In the genomic region with DNA sequence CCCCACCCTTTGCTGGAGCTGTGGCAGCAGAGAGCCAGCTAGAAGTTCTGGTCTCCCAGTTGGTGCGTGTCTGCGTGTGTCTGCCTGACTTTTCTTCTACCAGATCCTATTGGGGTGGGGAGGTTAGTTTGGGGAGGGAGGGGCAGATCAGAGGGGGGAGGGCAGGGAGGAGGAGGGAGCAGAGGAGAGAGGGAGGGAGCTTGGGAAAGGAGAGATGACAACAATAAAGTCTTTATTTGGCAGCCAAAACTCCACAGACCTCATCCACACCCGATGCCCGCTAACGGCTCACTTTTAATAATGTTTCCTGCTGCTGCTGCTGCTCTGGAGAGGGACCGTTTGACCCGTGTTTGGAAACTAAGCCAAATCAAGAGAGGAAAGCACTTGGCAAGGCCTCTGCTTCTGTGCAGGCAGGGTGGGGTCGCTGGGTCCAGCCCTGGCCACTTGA, we compare ENCODE assay signal across 9 mouse cellular contexts. TPM values are rescaled to one million over a fixed set of nuclear protein-coding genes. Genes with fewer than 3 reads are reported as not detected.
DNase-seq lines count a peak whose midpoint lies in the region; ATAC-seq and TF ChIP-seq lines count a peak whose summit lies in the region.
"Had no signal": no experiment of that assay in that cellular context is flagged by ENCODE, and none has a peak within 500 bp of the region (broad histone marks: within the 10 kb centered on the region; RNA-seq: fewer than 3 reads in every experiment).

A gene (minus strand): TSS at position 111 of the 448 bp plus-strand sequence.

- no peak for TF ChIP-seq CTCF in forebrain, postnatal 0 days (IDR thresholded peaks at IDR 0.05; ENCODE audit: low read depth)

- no peak within 1 kb of the TSS for H3K9ac ChIP-seq in forebrain, postnatal 0 days
- H3K9ac ChIP-seq in hindbrain, embryonic 14.5 days, result 0 out of 2 replicates have a peak within 1 kb of the TSS, but pooled peaks have one; percentile 22
- no peak within 1 kb of the TSS for H3K9ac ChIP-seq in liver, embryonic 16.5 days (ENCODE audit: low read depth, low read length)
- no peak within 1 kb of the TSS for H3K9ac ChIP-seq in stomach, embryonic 14.5 days (replicated peaks; ENCODE audit: low read depth, low read length)

- no peaks in the 10 kb centered on the region for H3K27me3 ChIP-seq in forebrain, postnatal 0 days (ENCODE audit: insufficient read depth, low read length)
- H3K27me3 ChIP-seq in hindbrain, embryonic 14.5 days (ENCODE audit: control insufficient read depth, insufficient read depth, low read length), result no peaks in the 10 kb centered on the region
- no peaks in the 10 kb centered on the region for H3K27me3 ChIP-seq in liver, embryonic 16.5 days (ENCODE audit: control insufficient read depth, insufficient read depth, low read depth, low read length)
- H3K27me3 ChIP-seq in stomach, embryonic 14.5 days (ENCODE audit: control insufficient read depth, insufficient read depth, low read length), result no peaks in the 10 kb centered on the region

- H3K27ac ChIP-seq in forebrain, postnatal 0 days (ENCODE audit: low read depth, low read length), result peak within 1 kb of the TSS; percentile 9; the same call in 1 of the 2 replicates
- peak within 1 kb of the TSS; percentile 70 for H3K27ac ChIP-seq in hindbrain, embryonic 14.5 days
- 0 out of 2 replicates have a peak within 1 kb of the TSS, but pooled peaks have one; percentile 24 for H3K27ac ChIP-seq in liver, embryonic 16.5 days (ENCODE audit: low read length)
- H3K27ac ChIP-seq in stomach, embryonic 14.5 days (ENCODE audit: low read length), result peak within 1 kb of the TSS; percentile 18; the same call in 1 of the 2 replicates
- H3K27ac ChIP-seq: macrophage had no signal

- ATAC-seq in forebrain, postnatal 0 days, result no peak
- ATAC-seq in hindbrain, embryonic 14.5 days (ENCODE audit: low FRiP score), result 0 out of 2 replicates have a peak, but pooled peaks have one; percentile 24
- no peak for ATAC-seq in liver, embryonic 16.5 days (ENCODE audit: low read depth)
- ATAC-seq in stomach, embryonic 14.5 days (ENCODE audit: insufficient number of reproducible peaks, insufficient read depth, low FRiP score, low read depth), result peak; percentile 47; the same call in 1 of the 2 replicates

- DNase-seq in retina, postnatal 1 day, result peak; percentile 69
- no peak for DNase-seq in retina, embryonic 14.5 days (ENCODE audit: low spot score)
- DNase-seq in forebrain, postnatal 0 days, result no peak
- DNase-seq in hindbrain, embryonic 14.5 days (ENCODE audit: low spot score), result no peak
- DNase-seq in cerebellum, postnatal 25 days, result no peak
- DNase-seq in cerebellum, postnatal 36 days, result no peak

- H3K4me2 ChIP-seq in forebrain, postnatal 0 days (ENCODE audit: low read depth), result no peak within 1 kb of the TSS
- peak within 1 kb of the TSS; percentile 25 for H3K4me2 ChIP-seq in hindbrain, embryonic 14.5 days (replicated peaks)
- H3K4me2 ChIP-seq in liver, embryonic 16.5 days (ENCODE audit: low read depth, low read length), result no peak within 1 kb of the TSS
- H3K4me2 ChIP-seq in stomach, embryonic 14.5 days (replicated peaks; ENCODE audit: low read depth, low read length), result 0 out of 2 replicates have a peak within 1 kb of the TSS, but pooled peaks have one; percentile 5

- peaks cover 3% of the 10 kb centered on the region; the same call in 1 of the 2 replicates for H3K4me1 ChIP-seq in forebrain, postnatal 0 days (ENCODE audit: insufficient read depth)
- peaks cover 11% of the 10 kb centered on the region for H3K4me1 ChIP-seq in hindbrain, embryonic 14.5 days (replicated peaks; ENCODE audit: control insufficient read depth, insufficient read depth, low read length)
- H3K4me1 ChIP-seq in liver, embryonic 16.5 days (ENCODE audit: control insufficient read depth, low read depth, low read length), result no peaks in the 10 kb centered on the region
- H3K4me1 ChIP-seq in stomach, embryonic 14.5 days (ENCODE audit: control insufficient read depth, insufficient read depth, low read length), result peaks cover 33% of the 10 kb centered on the region

- no peaks in the 10 kb centered on the region for H3K36me3 ChIP-seq in forebrain, postnatal 0 days (ENCODE audit: insufficient read depth)
- H3K36me3 ChIP-seq in hindbrain, embryonic 14.5 days (replicated peaks; ENCODE audit: control insufficient read depth, insufficient read depth), result no peaks in the 10 kb centered on the region
- H3K36me3 ChIP-seq in liver, embryonic 16.5 days (ENCODE audit: control insufficient read depth, insufficient read depth), result no peaks in the 10 kb centered on the region
- no peaks in the 10 kb centered on the region for H3K36me3 ChIP-seq in stomach, embryonic 14.5 days (ENCODE audit: control insufficient read depth, insufficient read depth, low read length)

- no peaks in the 10 kb centered on the region for H3K9me3 ChIP-seq in forebrain, postnatal 0 days (ENCODE audit: low read length)
- no peaks in the 10 kb centered on the region for H3K9me3 ChIP-seq in hindbrain, embryonic 14.5 days (ENCODE audit: control insufficient read depth, low read length)
- H3K9me3 ChIP-seq in liver, embryonic 16.5 days (replicated peaks; ENCODE audit: control insufficient read depth, low read length), result no peaks in the 10 kb centered on the region
- no peaks in the 10 kb centered on the region for H3K9me3 ChIP-seq in stomach, embryonic 14.5 days (ENCODE audit: control insufficient read depth, low read depth, low read length)

- H3K4me3 ChIP-seq in forebrain, postnatal 0 days (ENCODE audit: low read depth, low read length), result no peak within 1 kb of the TSS
- peak within 1 kb of the TSS; percentile 17; the same call in 1 of the 2 replicates for H3K4me3 ChIP-seq in hindbrain, embryonic 14.5 days (replicated peaks; ENCODE audit: low read length)
- H3K4me3 ChIP-seq in liver, embryonic 16.5 days (ENCODE audit: low read depth, low read length), result no peak within 1 kb of the TSS
- H3K4me3 ChIP-seq in stomach, embryonic 14.5 days (ENCODE audit: low read depth, low read length), result no peak within 1 kb of the TSS

- WGBS in forebrain, postnatal 0 days, result 7% methylated on average over 8 of the region's 8 CpGs
- WGBS in hindbrain, embryonic 14.5 days, result 15% methylated on average over 8 of the region's 8 CpGs
- 39% methylated on average over 8 of the region's 8 CpGs for WGBS in liver, embryonic 16.5 days (ENCODE audit: insufficient replicate concordance)
- 8% methylated on average over 8 of the region's 8 CpGs for WGBS in stomach, embryonic 14.5 days

RNA-seq across cellular contexts. Expression of the gene that starts here (rescaled TPM):
- 1.8 and 2.4 TPM in 2 replicates for total RNA-seq in forebrain, postnatal 0 days (2014; rRNA removed)
- 3.8 and 5.0 TPM in 2 replicates for polyA plus RNA-seq in forebrain, postnatal 0 days (2015; fragmentation: Nextera tagmentation; extraction: Ambion mirVana)
- polyA plus RNA-seq in hindbrain, embryonic 14.5 days (2014; fragmentation: Nextera tagmentation; extraction: Ambion mirVana), result 14.6 and 15.6 TPM in 2 replicates
- polyA plus RNA-seq in liver, embryonic 16.5 days (2015; fragmentation: Nextera tagmentation; extraction: Ambion mirVana), result 3.9 and 4.4 TPM in 2 replicates
- 0.91 and 1.6 TPM in 2 replicates for polyA plus RNA-seq in stomach, embryonic 14.5 days (2014; fragmentation: Nextera tagmentation; extraction: Ambion mirVana)

Comparison
In these comparisons a context has a peak if more than half of its experiments do, and no peak if none do; other contexts are left out.
1. ATAC-seq: peak in hindbrain, embryonic 14.5 days (single experiment) and stomach, embryonic 14.5 days (single experiment); none in forebrain, postnatal 0 days (single experiment) and liver, embryonic 16.5 days (single experiment).
2. H3K27ac ChIP-seq: peak in every context shown above with its lines; median percentile 70 in hindbrain, embryonic 14.5 days; 24 in liver, embryonic 16.5 days; 18 in stomach, embryonic 14.5 days; 9 in forebrain, postnatal 0 days.
3. H3K4me2 ChIP-seq: peak in hindbrain, embryonic 14.5 days (single experiment) and stomach, embryonic 14.5 days (single experiment); none in forebrain, postnatal 0 days (single experiment) and liver, embryonic 16.5 days (single experiment).